Mouse (Mus musculus) hematopoietic multipotent progenitor cell, adult 10-12 weeks (in vitro differentiated cells): ENCODE data around the gene Serpina3i. TPM values are rescaled to one million over a fixed set of nuclear protein-coding genes. Genes with fewer than 3 reads are reported as not detected.

Source experiments
- polyA plus RNA-seq: library from polyadenylated mRNA; stranded (reverse); fragments of >175 nt; gene quantifications from 2 replicates; pipeline ENCODE4 v1.2.3, GENCODE M21; 2012; ENCODE audit warnings: low replicate concordance

Serpina3i gene
- not detected in 2 replicates for polyA plus RNA-seq

GRCm38 (mm10) chr12:104262863-104263262, at the start of gene Serpina3i:
Serpina3i (plus strand) TSS chr12:104263122.

GRCm38 (mm10) chr12:104214445-104214753, 48.5 kb upstream of the Serpina3i start, which contains the start of gene Serpina3f:
Serpina3f (plus strand) TSS chr12:104214544.

GRCm38 (mm10) chr12:104235915-104236314, 27.0 kb upstream of the Serpina3i start, which contains the start of gene Serpina3g:
Serpina3g (plus strand) TSS chr12:104236245.

GRCm38 (mm10) chr12:104314253-104314652, 51.3 kb downstream of the Serpina3i start, which contains the start of gene Serpina3j:
Serpina3j (plus strand) TSS chr12:104314553.

Other genes with a start within 250 kb of the Serpina3i start
- 0.22 and 0.39 TPM in 2 replicates for gene Serpina9, start 249.4 kb upstream of the Serpina3i start, polyA plus RNA-seq
- not detected in 2 replicates for gene Serpina12, start 218.7 kb upstream of the Serpina3i start, polyA plus RNA-seq
- gene Serpina5, start 162.0 kb upstream of the Serpina3i start, polyA plus RNA-seq = 0.27 TPM in 1 of 2 replicates, not detected in the other
- gene Serpina3a, start 150.4 kb upstream of the Serpina3i start, polyA plus RNA-seq = not detected in 2 replicates
- 0.09 TPM in 1 of 2 replicates, not detected in the other for gene Serpina3b, start 135.1 kb upstream of the Serpina3i start, polyA plus RNA-seq
- gene Serpina3c, start 109.3 kb upstream of the Serpina3i start, polyA plus RNA-seq = not detected in 2 replicates
- gene Serpina3f, start 48.6 kb upstream of the Serpina3i start, polyA plus RNA-seq = 0.24 and 0.48 TPM in 2 replicates
- gene Serpina3g, start 26.9 kb upstream of the Serpina3i start, polyA plus RNA-seq = 10.7 and 22.1 TPM in 2 replicates
- not detected in 2 replicates for gene Serpina3j, start 51.4 kb downstream of the Serpina3i start, polyA plus RNA-seq
- gene Serpina3k, start 75.4 kb downstream of the Serpina3i start, polyA plus RNA-seq = not detected in 2 replicates
- not detected in 2 replicates for gene Serpina3m, start 75.4 kb downstream of the Serpina3i start, polyA plus RNA-seq
- gene Serpina3n, start 143.6 kb downstream of the Serpina3i start, polyA plus RNA-seq = 0.06 and 0.11 TPM in 2 replicates
- gene Gsc, start 210.2 kb downstream of the Serpina3i start, polyA plus RNA-seq = not detected in 2 replicates